Mouse (Mus musculus): ENCODE results near the gene Galnt16.

DNA sequence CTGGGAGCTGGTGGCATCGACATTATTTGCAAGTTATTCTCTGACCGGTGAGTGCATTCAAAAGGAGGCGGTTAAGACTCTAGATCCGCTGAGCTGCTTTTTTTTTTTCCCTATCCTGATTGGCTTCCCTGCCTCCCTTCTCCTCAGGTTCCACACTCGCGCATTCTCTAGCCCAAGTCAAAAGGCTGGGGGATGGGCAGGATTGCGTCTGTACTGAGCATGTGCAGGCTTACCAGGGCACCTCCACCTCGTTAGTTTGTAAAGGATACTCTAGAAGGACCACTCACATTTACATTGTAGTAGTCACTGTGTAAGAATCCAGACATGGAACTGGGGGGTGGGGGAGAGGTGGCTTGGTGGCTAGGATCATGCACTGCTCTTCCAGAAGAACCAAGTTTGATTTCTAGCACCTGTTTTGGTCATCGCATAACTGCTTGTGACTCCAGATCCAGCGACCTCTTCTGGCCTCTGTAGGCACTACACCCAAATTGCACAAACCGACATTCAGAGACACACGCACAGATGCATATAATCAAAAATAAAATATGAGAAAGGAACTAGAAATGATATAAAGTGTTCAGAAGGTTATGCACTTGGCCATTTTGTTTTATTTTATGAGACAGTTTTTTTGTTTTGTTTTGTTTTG is 6.3 kb downstream of the Galnt16 start:
- TF ChIP-seq POLR2A (IDR thresholded peaks at IDR 0.05; ENCODE audit: borderline replicate concordance, insufficient read depth, low read length) (no peak), CTCF (IDR thresholded peaks at IDR 0.05; ENCODE audit: borderline replicate concordance, insufficient read depth, low read depth, low read length) (peak; percentile 14; the same call in 1 of the 2 replicates)
